Mouse (Mus musculus): ENCODE data around the gene Rasgrp4. TPM values are rescaled to one million over a fixed set of nuclear protein-coding genes. Genes with fewer than 3 reads are reported as not detected.
"Not testable (repeated sequence)": the region's sequence is repeated elsewhere in the genome, so short reads cannot be mapped to it uniquely, and the experiment has no call there.

Rasgrp4 gene
- polyA plus RNA-seq, 1 experiment from 2014 or later, result 1.7 TPM

GRCm38 (mm10) chr7:29124970-29125369 is 9.7 kb upstream of the Rasgrp4 start, which contains the start of gene Ryr1:
Gene Ryr1 (minus strand): TSS chr7:29125179.
- peak; percentile 78 for DNase-seq
- peak; percentile 72 for ATAC-seq
- no peaks in the 10 kb centered on the region for H3K36me3 ChIP-seq (replicated peaks; ENCODE audit: insufficient read depth, low read length)
- 0 out of 2 replicates have a peak, but pooled peaks cover 8% of the 10 kb centered on the region for H3K27me3 ChIP-seq (ENCODE audit: insufficient read depth, low read length)
- WGBS (ENCODE audit: insufficient replicate concordance), result under 1% methylated on average over 16 of the region's 16 CpGs
- no peaks in the 10 kb centered on the region for H3K9me3 ChIP-seq (ENCODE audit: low read length)
- TF ChIP-seq EP300 (IDR thresholded peaks at IDR 0.05; ENCODE audit: low read depth), result no peak
- no peak for TF ChIP-seq CTCF (IDR thresholded peaks at IDR 0.05; ENCODE audit: low read depth)
- H3K27ac ChIP-seq (ENCODE audit: low read depth), result no peak within 1 kb of the TSS
- H3K9ac ChIP-seq (replicated peaks), result no peak within 1 kb of the TSS; the same call in 1 of the 2 replicates
- H3K4me1 ChIP-seq (ENCODE audit: insufficient read depth), result peaks cover 14% of the 10 kb centered on the region
- peak within 1 kb of the TSS; percentile 14 for H3K4me3 ChIP-seq (ENCODE audit: low read depth, low read length)
- H3K4me2 ChIP-seq (ENCODE audit: low read depth, low read length), result peak within 1 kb of the TSS; percentile 66

- TF ChIP-seq CTCF (IDR thresholded peaks at IDR 0.05; ENCODE audit: low read depth) (peak; percentile 79), EP300 (IDR thresholded peaks at IDR 0.05; ENCODE audit: low read depth) (no peak)
- peak; percentile 51 for ATAC-seq
- Histone ChIP-seq H3K36me3 (replicated peaks; ENCODE audit: insufficient read depth, low read length) (no peaks in the 10 kb centered on the region), H3K9ac (replicated peaks) (no peak overlapping the region), H3K9me3 (ENCODE audit: low read length) (no peaks in the 10 kb centered on the region), H3K27me3 (ENCODE audit: insufficient read depth, low read length) (0 out of 2 replicates have a peak, but pooled peaks cover 8% of the 10 kb centered on the region), H3K4me1 (ENCODE audit: insufficient read depth) (peaks cover 14% of the 10 kb centered on the region), H3K27ac (ENCODE audit: low read depth) (no peak overlapping the region), H3K4me3 (ENCODE audit: low read depth, low read length) (no peak overlapping the region), H3K4me2 (ENCODE audit: low read depth, low read length) (no peak overlapping the region)
- peak; percentile 75 for DNase-seq
- WGBS (ENCODE audit: insufficient replicate concordance), result 14% methylated on average over 7 of the region's 7 CpGs
Observed at GRCm38 (mm10) chr7:29126173-29126915, 8.3 kb upstream of the Rasgrp4 start.

GRCm38 (mm10) chr7:29128725-29129124 is 5.9 kb upstream of the Rasgrp4 start:
- Histone ChIP-seq H3K9me3 (ENCODE audit: low read length) (no peaks in the 10 kb centered on the region), H3K4me1 (ENCODE audit: insufficient read depth) (peaks cover 10% of the 10 kb centered on the region), H3K36me3 (replicated peaks; ENCODE audit: insufficient read depth, low read length) (no peaks in the 10 kb centered on the region), H3K4me3 (ENCODE audit: low read depth, low read length) (no peak overlapping the region), H3K27me3 (ENCODE audit: insufficient read depth, low read length) (0 out of 2 replicates have a peak, but pooled peaks cover 8% of the 10 kb centered on the region), H3K27ac (ENCODE audit: low read depth) (no peak overlapping the region), H3K9ac (replicated peaks) (no peak overlapping the region), H3K4me2 (ENCODE audit: low read depth, low read length) (no peak overlapping the region)
- WGBS (ENCODE audit: insufficient replicate concordance), result 45% methylated on average over 2 of the region's 2 CpGs
- ATAC-seq, result no peak
- TF ChIP-seq EP300 (IDR thresholded peaks at IDR 0.05; ENCODE audit: low read depth) (no peak), CTCF (IDR thresholded peaks at IDR 0.05; ENCODE audit: low read depth) (peak; percentile 68)
- DNase-seq, result no peak

DNA sequence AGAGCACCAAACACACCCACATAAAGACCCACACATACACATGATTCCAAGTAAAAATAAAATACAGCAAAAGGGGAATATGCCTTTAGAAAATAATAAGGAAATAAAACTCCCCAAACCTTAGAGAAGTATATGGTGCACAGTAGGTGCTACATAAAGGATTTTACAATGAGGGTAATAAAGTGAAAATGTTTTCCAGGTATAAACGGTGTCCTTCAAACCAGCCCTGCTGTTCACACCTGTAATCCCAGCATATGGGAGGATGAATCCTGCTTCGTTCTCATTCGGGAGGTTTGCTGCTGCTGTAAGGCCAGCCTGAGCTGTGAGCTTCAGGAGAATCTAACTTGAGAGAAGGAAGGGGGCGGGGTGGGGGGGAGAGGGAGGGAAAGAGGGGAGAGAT is 421 bp upstream of the Rasgrp4 start:
- Histone ChIP-seq H3K4me2 (ENCODE audit: low read depth, low read length) (peak overlapping the region; percentile 58), H3K9me3 (ENCODE audit: low read length) (no peaks in the 10 kb centered on the region), H3K4me3 (ENCODE audit: low read depth, low read length) (peak overlapping the region; percentile 17; the same call in 1 of the 2 replicates), H3K9ac (replicated peaks) (no peak overlapping the region), H3K27me3 (ENCODE audit: insufficient read depth, low read length) (no peaks in the 10 kb centered on the region), H3K4me1 (ENCODE audit: insufficient read depth) (no peaks in the 10 kb centered on the region), H3K27ac (ENCODE audit: low read depth) (no peak overlapping the region), H3K36me3 (replicated peaks; ENCODE audit: insufficient read depth, low read length) (no peaks in the 10 kb centered on the region)
- 3% methylated on average over 4 of the region's 4 CpGs for WGBS (ENCODE audit: insufficient replicate concordance)
- no peak for ATAC-seq
- DNase-seq, result no peak
- TF ChIP-seq CTCF (IDR thresholded peaks at IDR 0.05; ENCODE audit: low read depth) (no peak), EP300 (IDR thresholded peaks at IDR 0.05; ENCODE audit: low read depth) (no peak)

DNA sequence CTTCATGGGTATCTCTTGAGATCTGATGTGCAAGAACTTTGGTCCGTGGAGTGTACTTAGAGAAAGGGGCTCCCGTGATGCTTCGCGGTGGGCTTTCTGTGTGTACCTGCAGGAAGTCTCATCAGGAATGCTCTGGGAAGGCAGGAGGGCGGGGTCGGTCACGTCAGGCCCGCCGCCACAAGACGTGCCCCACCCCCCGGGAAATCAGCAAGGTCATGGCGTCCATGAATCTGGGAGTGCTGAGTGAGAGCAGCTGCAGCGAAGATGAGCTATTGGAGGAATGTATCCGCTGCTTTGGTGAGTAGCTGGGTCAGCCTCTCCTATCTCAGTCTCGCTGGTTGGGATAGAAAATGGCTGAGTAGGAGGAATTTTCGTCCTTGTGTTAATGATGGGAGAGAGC is 2.8 kb downstream of the Rasgrp4 start:
- ATAC-seq (no peak), DNase-seq (no peak)
- Histone ChIP-seq H3K36me3 (replicated peaks; ENCODE audit: insufficient read depth, low read length) (no peaks in the 10 kb centered on the region), H3K9me3 (ENCODE audit: low read length) (no peaks in the 10 kb centered on the region), H3K9ac (replicated peaks) (no peak overlapping the region), H3K4me1 (ENCODE audit: insufficient read depth) (no peaks in the 10 kb centered on the region), H3K27me3 (ENCODE audit: insufficient read depth, low read length) (no peaks in the 10 kb centered on the region), H3K27ac (ENCODE audit: low read depth) (no peak overlapping the region), H3K4me3 (ENCODE audit: low read depth, low read length) (no peak overlapping the region), H3K4me2 (ENCODE audit: low read depth, low read length) (no peak overlapping the region)
- WGBS (ENCODE audit: insufficient replicate concordance), result 59% methylated on average over 16 of the region's 16 CpGs
- no peak for TF ChIP-seq EP300 (IDR thresholded peaks at IDR 0.05; ENCODE audit: low read depth)
- TF ChIP-seq CTCF (IDR thresholded peaks at IDR 0.05; ENCODE audit: low read depth), result no peak

- H3K4me2 ChIP-seq (ENCODE audit: low read depth, low read length); H3K27ac ChIP-seq (ENCODE audit: low read depth); H3K4me3 ChIP-seq (ENCODE audit: low read depth, low read length); H3K27me3 ChIP-seq (ENCODE audit: insufficient read depth, low read length); H3K36me3 ChIP-seq (replicated peaks; ENCODE audit: insufficient read depth, low read length); H3K4me1 ChIP-seq (ENCODE audit: insufficient read depth); ATAC-seq; H3K9me3 ChIP-seq (ENCODE audit: low read length); DNase-seq; H3K9ac ChIP-seq (replicated peaks): not testable (repeated sequence)
- 82% methylated on average over 3 of the region's 4 CpGs for WGBS (ENCODE audit: insufficient replicate concordance)
Observed at GRCm38 (mm10) chr7:29139237-29139636, 4.6 kb downstream of the Rasgrp4 start.
